Mouse (Mus musculus): ENCODE data around the gene Prss22.

Prss22 gene

GRCm38 (mm10) chr17:23997901-23998300 is at the start of gene Prss22:
Gene Prss22 (minus strand): TSS chr17:23998100.
- in situ Hi-C loops (cut with MboI, MseI) = no loop called here

DNA sequence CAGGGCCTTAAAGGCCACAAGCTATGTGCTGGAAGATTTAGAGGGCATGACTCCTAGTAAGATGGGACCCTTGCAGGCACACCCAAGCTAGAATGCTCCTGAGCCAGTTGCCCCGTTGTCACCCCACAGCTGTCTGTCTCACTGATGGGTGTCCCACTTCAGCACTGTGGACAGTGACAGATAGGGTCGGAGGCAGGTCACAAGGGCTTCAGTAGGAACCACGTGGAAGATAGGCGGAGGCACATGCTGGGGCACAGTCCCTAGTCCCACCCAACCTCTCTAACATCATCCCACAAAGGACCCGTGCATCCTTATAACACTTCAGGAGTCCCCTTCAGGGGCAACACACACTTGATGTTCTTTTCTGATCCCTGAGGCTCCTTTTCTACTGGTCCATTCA is 48.1 kb upstream of the Prss22 start:
- in situ Hi-C loops (cut with MboI, MseI) = no loop called here

- in situ Hi-C loops (cut with MboI, MseI) = no loop called here
Measured at GRCm38 (mm10) chr17:24045608-24046007, 47.7 kb upstream of the Prss22 start.

GRCm38 (mm10) chr17:24044482-24044881 is 46.6 kb upstream of the Prss22 start:
- in situ Hi-C loops (cut with MboI, MseI) = no loop called here

- in situ Hi-C loops (cut with MboI, MseI) = no loop called here
Measured at GRCm38 (mm10) chr17:24037844-24038243, 39.9 kb upstream of the Prss22 start, which contains the start of gene Prss27. Gene Prss27 (plus strand): TSS chr17:24038144.

- in situ Hi-C loops (cut with MboI, MseI) = no loop called here
Measured at GRCm38 (mm10) chr17:24037360-24037759, 39.5 kb upstream of the Prss22 start.

GRCm38 (mm10) chr17:24036954-24037353 is 39.1 kb upstream of the Prss22 start:
- in situ Hi-C loops (cut with MboI, MseI) = no loop called here

GRCm38 (mm10) chr17:24035087-24035486 is 37.2 kb upstream of the Prss22 start:
- in situ Hi-C loops (cut with MboI, MseI) = no loop called here

- in situ Hi-C loops (cut with MboI, MseI) = no loop called here
Measured at GRCm38 (mm10) chr17:24030551-24030950, 32.7 kb upstream of the Prss22 start.

GRCm38 (mm10) chr17:24029477-24029876 is 31.6 kb upstream of the Prss22 start:
- in situ Hi-C loops (cut with MboI, MseI) = no loop called here

- in situ Hi-C loops (cut with MboI, MseI) = no loop called here
Measured at GRCm38 (mm10) chr17:24021375-24022199, 23.7 kb upstream of the Prss22 start.

DNA sequence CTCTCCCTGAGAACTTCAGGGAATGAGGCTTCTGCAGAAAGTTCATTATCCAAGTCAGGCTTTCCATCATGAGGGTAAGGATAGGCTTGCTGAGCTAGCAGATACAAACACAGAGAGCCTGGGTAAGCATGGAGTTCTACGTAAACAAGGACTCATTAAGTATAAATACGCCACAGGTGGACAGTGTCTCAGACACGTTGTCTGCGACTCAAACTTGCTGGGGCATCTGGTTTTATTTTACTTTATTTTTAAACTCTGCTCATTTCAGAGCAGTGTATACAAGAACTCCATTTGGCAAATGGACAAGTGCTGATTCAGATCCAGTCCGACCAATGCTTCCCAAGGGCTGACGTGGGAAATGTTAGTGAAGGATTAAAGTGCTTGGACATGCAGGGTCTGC is 22.8 kb upstream of the Prss22 start:
- in situ Hi-C loops (cut with MboI, MseI) = no loop called here

DNA sequence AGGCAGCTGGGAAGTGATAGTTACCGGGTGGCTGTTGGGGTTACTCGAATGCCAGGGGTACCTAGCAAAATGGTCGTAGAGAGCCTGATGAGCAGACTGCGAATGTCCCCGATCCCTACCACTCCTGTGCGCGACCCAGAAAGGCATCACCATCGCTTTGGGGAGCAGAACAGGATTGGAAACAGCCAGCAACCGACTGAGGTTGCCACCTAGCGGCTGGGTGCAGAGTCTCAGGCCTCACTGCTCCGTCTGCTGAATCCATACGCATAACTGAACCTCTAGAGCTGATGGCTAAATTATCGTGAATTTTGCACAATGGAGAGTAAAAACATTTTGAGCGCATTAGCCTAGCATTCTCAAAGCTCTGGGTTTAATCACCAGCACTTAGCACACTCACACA is 17.8 kb upstream of the Prss22 start:
- in situ Hi-C loops (cut with MboI, MseI) = no loop called here

DNA sequence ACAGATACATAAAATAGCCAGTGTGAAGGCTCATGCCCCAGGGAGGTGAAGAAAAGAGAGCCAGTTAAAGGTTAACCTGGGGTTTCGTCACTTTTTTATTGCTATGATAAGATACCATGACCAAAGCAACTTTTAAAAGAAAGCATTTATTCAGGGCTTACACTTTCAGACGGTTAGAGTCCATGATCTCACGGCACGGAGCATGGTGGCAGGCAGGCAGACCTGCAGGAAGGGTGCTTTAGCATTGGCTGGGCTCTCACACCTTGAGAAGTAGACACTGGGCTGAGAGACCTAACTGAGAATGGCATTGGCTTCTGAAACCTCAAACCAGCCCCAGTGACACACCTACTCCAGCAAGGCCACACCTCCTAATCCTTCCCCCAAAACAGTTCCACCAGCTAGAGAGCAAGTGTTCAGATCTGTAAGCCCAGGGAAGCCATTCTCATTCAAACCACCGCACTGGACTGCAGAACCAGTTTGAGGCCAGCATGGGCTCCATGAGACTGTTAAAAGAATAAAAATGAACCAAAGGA is 16.6 kb upstream of the Prss22 start:
- in situ Hi-C loops (cut with MboI, MseI) = no loop called here

DNA sequence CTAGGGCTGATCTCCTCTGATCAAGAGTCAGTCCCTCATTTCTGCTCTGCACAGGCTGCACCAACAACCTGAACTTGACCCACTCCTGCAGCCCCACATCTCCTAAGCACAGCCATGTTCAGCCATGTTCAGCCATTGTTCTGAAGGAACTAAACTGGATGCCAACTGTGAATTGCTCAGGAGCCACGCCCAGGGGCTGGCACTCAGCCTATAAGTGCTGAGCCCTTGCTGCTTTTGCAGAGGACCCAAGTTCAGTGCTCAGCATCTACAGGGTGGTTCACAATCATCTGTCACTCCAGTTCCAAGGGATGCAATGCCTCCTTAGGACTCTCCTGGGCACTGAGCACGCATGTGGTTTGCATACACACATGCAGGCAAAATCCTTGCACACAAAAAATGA is 15.0 kb upstream of the Prss22 start:
- in situ Hi-C loops (cut with MboI, MseI) = no loop called here

GRCm38 (mm10) chr17:24009617-24010016 is 11.7 kb upstream of the Prss22 start:
- in situ Hi-C loops (cut with MboI, MseI) = no loop called here

GRCm38 (mm10) chr17:24008105-24008504 is 10.2 kb upstream of the Prss22 start:
- in situ Hi-C loops (cut with MboI, MseI) = no loop called here

DNA sequence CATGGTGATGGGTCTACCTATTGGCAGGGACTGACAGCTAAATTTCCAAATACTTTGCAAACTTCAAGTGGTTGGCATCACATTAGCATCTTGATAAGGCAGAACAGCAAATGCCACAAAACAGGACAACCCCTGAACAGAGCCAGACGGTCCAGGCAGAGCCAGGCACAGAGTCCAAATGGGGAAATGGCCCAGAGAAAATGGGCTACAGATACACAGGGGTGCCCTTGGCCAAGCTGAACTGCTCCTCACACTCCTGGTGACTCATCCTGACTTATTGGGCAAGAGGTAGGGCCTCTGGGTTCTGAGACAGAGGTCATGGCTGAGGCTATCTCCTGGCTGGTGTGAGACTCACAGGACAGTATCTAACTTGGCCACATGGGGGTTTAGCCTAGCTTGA is 9.5 kb upstream of the Prss22 start:
- in situ Hi-C loops (cut with MboI, MseI) = no loop called here

DNA sequence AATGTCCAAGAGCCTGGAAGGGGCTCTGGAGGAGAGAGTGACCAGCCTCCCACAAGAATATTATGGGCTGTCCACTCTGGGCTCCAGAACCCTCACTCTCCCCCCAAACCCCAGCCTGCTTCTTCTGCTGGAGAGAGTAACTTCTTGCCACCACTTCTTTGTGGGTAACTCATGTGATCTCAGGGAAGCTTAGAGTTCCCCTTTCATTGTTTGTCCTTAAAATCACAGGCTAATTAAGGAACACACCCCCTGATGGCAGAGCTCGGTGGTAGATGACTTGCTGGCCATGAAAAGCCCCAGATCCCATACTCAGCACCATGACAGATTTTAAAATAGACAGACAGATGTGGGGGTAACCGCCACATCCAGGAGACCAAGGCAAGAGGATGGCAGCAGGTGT is 9.0 kb upstream of the Prss22 start:
- in situ Hi-C loops (cut with MboI, MseI) = no loop called here

- in situ Hi-C loops (cut with MboI, MseI) = no loop called here
Measured at GRCm38 (mm10) chr17:24005049-24005448, 7.1 kb upstream of the Prss22 start.

- in situ Hi-C loops (cut with MboI, MseI) = no loop called here
Measured at GRCm38 (mm10) chr17:24004071-24004665, 6.3 kb upstream of the Prss22 start.

- in situ Hi-C loops (cut with MboI, MseI) = no loop called here
Measured at GRCm38 (mm10) chr17:24000404-24000803, 2.5 kb upstream of the Prss22 start.

DNA sequence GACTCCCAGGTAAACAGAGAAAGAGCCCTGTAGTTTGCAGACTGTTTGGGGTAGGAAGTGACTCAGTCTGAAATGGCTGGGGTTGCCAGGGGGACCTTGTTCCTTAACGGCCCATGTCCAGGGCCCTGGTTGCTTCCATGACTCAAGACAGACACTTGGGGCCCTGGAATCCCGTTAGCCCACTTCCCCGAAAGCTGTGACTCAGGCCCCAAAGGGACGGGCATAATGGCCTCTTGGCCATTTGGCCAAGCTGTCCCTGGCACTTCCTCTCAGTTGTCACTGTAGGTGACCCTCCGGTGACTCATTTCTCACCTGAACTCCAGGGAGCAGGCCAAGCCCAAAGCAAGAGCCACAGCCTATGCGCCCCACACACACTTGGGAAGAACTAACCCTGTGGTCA is 483 bp upstream of the Prss22 start:
- in situ Hi-C loops (cut with MboI, MseI) = no loop called here
